Mouse (Mus musculus): Measurements from ENCODE around the gene Trmt1.

Gene Trmt1

GRCm38 (mm10) chr8:84686191-84687002 lies at the start of gene Trmt1:
Trmt1 (plus strand) TSS chr8:84686307.
- no peak for DNase-seq (ENCODE audit: low read depth, low spot score)

- no peak for DNase-seq (ENCODE audit: low read depth, low spot score)
Measured at GRCm38 (mm10) chr8:84637946-84638554, 48.1 kb upstream of the Trmt1 start.

DNA sequence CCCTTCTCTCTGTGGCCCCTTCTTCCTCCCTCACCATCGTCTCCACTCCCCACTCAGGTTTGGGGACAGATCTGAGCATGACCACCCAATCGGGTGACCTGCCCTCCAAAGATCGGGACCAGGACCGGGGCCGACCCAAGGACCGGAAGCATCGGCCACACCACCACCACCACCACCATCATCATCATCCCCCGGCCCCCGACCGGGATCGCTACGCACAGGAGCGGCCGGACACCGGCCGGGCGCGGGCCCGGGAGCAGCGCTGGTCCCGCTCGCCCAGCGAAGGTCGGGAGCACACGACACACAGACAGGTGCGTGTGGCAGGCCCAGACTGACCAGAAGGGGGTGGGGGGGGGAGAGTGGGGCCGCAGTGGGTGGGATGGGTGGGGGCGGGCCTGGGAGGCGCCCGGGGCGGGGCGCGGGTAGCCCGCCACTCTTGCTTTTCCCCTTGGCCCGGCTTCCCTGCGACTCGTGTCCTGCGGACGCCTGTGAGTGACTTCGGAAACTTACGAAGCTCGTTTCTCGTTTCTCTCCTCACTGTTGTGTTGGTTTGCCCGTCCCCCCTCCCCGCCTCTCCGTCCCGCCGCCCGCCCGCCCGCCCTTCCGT lies 47.4 kb upstream of the Trmt1 start:
- no peak for DNase-seq (ENCODE audit: low read depth, low spot score)

DNA sequence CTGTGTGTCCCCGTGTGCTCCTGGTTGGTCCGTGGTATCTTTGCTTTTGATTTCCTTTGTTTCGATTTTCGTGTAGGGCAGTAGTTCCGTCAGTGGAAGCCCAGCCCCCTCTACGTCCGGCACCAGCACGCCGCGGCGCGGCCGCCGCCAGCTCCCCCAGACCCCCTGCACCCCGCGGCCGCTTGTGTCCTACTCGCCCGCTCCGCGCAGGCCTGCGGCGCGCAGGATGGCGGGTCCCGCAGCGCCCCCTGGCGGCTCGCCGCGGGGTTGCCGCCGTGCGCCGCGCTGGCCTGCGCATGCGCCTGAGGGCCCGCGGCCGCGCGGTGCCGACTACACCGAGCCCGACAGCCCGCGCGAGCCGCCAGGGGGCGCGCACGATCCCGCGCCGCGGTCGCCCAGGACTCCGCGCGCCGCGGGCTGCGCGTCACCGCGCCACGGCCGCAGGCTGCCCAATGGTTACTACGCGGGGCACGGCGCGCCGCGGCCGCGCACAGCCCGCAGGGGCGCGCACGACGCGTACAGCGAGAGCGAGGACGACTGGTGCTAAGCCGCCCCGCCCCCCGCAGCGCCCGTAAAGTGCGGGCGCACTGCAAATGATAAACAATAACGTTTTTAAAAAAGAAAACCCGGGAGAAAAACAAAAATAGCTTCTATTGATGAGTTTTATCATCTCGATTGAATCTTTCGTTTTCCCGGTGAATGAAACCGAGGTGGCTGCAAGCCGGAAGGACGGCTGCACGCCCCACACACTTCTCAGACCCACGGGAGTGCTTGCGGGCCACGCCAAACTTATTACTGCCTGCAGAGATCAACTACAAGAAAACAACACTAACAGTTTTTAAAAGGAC lies 46.7 kb upstream of the Trmt1 start:
- peak; percentile 84 for DNase-seq (ENCODE audit: low read depth, low spot score)

DNA sequence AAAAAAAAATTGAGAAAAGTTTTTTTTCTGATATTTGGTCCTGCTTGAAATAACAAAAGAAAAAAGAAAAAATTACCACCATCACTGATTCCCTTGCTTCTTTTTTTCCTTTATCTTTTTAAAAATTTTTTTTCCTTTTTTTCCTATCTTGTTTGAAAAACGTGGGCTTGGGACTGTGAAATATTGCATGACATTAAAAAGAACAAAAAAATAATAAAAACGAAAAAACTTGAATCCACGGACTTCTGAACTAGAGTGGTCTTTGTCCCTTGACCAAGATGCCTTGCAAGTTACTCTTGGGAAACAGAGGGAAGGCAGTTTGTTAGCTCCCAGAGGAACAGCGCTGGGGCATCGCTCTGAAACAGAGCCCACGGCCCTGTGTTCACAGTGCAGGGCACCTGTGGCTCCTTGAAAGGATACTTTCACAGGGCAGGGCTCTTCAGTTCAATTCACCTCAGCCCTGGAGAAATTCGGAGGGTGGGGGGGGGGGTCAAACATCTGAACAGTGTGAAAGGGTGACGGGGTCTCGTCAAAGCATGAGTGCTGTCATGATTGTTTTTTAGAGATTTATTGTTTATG lies 46.0 kb upstream of the Trmt1 start:
- no peak for DNase-seq (ENCODE audit: low read depth, low spot score)

DNA sequence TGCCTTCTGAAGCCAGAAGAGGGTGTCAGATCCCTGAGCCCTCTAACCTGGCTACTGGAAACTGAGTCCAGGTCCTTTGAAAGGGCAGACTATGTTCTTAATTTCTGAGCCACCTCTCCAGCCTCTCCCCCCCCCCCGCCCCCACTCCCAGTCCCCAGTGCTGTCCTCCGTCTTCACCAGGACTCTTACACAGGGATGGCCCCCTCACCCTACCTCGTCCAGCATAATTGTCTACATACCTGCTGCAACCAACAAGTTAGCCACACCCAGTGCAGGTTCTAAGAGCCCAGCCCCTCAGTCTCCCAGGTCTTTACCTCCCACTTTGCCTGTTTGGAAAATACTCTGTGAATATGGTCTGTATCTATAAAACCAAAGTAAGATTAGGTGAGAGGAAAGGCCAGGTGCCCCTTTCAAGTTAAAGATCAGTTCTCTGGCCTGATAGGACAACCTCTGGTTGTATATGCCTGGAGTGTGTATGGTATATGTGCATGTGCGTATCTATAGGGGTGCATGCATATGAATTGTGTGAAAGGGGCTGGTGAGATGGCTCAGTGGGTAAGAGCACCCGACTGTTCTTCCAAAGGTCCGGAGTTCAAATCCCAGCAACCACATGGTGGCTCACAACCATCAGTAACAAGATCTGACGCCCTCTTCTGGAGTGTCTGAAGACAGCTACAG lies 45.4 kb upstream of the Trmt1 start:
- no peak for DNase-seq (ENCODE audit: low read depth, low spot score)

- no peak for DNase-seq (ENCODE audit: low read depth, low spot score)
Measured at GRCm38 (mm10) chr8:84641578-84642361, 44.3 kb upstream of the Trmt1 start.

GRCm38 (mm10) chr8:84643019-84643418 lies 43.1 kb upstream of the Trmt1 start:
- DNase-seq (ENCODE audit: low read depth, low spot score) = no peak

DNA sequence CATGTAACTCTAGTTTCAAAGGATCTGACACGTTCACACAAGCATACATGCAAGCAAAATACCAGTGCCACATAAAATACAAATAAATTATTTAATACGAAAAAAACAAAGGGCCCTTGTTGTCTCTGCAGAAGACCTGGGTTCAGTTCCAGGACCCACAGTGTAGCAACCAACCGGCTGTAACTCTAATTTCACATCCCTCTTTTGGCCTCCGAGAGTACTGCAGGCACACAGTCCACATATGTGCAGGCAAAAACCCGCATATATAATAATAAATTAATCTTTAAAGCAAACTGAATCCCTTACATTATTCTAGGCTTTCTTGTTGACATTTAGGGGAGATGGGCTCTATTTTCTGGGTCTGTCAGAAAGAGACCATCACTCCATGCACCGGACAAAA lies 39.3 kb upstream of the Trmt1 start:
- no peak for DNase-seq (ENCODE audit: low read depth, low spot score)

DNA sequence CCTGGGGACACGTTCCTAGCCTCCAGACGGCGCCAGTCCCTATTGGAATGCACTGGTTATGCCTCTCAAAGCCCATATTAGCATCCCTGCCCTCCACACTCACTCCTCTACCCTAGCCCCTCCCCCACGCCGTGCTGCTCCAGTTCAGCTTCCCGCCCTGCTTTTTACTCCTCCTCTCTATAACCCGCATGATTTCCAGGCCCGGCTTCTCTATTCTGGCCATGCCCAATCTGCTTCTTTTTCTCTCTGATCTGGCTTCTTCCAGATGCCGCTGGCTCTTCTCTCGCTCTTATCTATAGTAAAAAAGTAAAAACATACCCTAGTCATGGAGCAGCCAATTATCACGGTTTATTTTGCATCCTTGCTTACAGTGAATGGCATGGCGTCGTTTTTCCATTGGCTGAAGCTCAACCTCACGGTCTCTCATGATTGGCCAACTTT lies 38.6 kb upstream of the Trmt1 start:
- no peak for DNase-seq (ENCODE audit: low read depth, low spot score)

GRCm38 (mm10) chr8:84650213-84650612 lies 35.9 kb upstream of the Trmt1 start:
- no peak for DNase-seq (ENCODE audit: low read depth, low spot score)

- no peak for DNase-seq (ENCODE audit: low read depth, low spot score)
Measured at GRCm38 (mm10) chr8:84653092-84653631, 32.9 kb upstream of the Trmt1 start.

DNA sequence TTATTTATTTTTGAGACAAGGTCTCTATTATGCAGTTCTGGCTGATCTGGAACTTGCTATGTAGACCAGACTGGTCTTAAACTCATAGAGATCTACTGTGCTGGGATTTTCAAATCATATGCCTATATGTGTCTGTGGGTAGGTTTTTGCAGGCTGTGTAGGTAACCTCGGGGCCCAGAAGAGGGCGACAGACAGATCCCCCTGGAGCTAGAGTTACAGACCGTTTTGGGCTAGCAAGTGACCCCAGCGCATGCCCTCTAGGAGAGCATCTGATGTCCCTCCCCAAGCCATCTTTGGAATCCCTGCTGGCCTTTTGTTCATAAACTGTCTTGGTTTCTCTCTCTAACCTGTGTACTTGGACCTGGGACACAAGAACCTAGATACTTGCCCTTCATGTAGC lies 31.5 kb upstream of the Trmt1 start:
- no peak for DNase-seq (ENCODE audit: low read depth, low spot score)

DNA sequence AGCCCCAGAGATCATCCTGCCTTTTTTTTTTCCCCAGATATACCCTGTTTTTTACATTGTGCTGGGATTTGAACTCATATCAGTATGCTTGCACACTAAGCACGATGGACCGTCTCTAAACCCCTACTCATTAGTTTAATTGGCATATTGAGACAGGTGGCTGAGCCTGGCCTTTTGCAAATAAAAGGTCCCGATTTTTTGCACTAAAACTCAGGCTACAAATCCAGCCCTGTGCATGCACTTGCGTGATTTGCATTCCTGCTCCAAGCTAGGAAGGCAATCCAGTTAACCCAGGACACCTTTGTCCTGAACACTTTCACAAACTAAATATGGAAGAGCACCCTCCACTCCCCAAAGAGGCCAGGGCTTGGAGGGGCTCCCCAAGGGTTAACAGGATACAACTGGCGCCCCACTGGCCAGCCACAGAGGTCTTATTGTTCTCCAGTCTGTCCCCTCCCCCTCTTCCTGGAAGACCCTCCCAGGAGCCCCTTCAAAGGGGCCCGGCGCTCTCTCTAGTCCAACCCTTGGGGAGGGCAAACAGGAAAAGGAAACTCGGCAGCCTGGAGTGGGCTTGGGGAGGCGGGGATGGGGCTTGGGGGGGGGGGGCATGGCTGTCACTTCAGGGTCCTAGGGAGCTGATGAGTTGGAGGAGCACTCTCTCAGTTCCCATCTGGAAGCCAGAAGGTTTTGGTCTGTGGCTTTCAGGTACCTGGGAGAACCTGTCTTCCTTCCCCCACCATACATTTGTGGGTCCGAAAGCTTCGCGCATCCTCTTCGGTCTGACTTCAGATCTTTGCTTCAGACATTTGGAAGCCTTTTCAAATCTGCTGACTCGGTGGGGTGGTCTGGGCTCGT lies 30.5 kb upstream of the Trmt1 start:
- DNase-seq (ENCODE audit: low read depth, low spot score) = no peak

DNA sequence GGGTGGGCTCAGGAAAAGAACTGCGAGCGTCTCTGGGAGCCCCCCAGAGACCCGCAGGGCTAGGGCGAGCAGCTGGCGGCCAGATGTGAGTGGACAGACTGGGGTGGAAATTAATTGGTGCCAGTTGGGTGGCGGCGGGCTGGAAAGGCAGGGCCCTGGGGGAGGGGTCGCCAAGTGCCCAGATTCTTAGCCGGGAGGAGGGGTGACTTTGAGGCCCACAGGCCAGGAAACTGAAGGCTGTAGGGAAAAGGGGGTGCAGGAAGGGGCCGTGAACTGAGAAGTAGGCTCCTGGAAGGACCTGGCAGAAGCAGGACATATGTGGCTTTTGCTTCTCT lies 29.9 kb upstream of the Trmt1 start:
- no peak for DNase-seq (ENCODE audit: low read depth, low spot score)

- DNase-seq (ENCODE audit: low read depth, low spot score) = no peak
Measured at GRCm38 (mm10) chr8:84656641-84657126, 29.4 kb upstream of the Trmt1 start.

- DNase-seq (ENCODE audit: low read depth, low spot score) = no peak
Measured at GRCm38 (mm10) chr8:84657203-84657602, 28.9 kb upstream of the Trmt1 start.

DNA sequence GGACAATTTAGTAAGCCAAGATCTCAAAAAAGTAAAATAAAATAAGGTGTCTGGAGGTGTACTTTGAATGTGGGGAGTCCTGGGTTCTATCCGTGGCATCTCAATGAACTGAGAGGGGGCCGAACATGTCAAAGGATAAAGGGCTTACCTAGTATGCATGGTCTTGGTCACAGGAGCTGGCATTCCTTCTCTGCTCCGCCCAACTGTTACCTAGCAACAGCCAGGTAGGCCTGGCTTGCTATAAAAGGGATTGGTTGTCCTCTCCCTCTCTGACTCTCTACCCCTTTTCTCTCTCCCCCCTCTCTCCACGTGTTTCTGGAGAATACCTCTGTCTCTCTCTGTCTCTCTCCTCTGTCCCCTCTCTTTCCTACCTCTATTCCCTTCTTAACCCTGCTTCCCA lies 28.4 kb upstream of the Trmt1 start:
- DNase-seq (ENCODE audit: low read depth, low spot score) = no peak

DNA sequence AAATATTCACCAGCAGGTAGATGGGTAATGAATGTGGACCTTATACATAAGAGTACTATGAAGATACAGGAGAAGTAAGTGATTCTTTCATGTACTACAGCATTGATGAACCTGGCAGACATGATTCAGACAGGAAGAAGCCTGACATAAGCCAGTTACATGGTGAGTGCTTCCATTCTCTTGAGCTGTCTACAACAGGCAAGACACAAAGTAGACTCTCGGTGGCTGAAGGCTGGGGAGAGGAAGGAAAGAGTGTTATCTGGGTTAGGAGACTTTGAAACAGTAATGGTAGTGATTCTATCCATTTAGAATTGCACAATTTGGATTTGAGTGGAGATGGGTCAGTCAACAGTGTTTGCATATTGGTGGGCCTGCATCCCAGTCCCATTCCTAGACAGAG lies 27.2 kb upstream of the Trmt1 start:
- DNase-seq (ENCODE audit: low read depth, low spot score) = no peak
